Mouse (Mus musculus): ENCODE measurements around the gene Pml. TPM values are rescaled to one million over a fixed set of nuclear protein-coding genes. Genes with fewer than 3 reads are reported as not detected.
A peak's percentile ranks its signal among the peaks of the same experiment; 100 is the strongest.

Gene Pml
- polyA plus RNA-seq, 1 experiment from 2014 or later: 16.0 TPM

GRCm38 (mm10) chr9:58198801-58199371 is 50.7 kb downstream of the Pml start:
- Histone ChIP-seq H3K27ac (no peak overlapping the region), H3K9me3 (no peaks in the 10 kb centered on the region), H3K27me3 (peaks cover 97% of the 10 kb centered on the region), H3K4me1 (peaks cover 78% of the 10 kb centered on the region), H3K4me3 (peak overlapping the region; percentile 33), H3K9ac (0 out of 2 replicates have a peak overlapping the region, but pooled peaks have one; percentile 12), H3K4me2 (replicated peaks) (peak overlapping the region; percentile 53), H3K36me3 (no peaks in the 10 kb centered on the region)
- ATAC-seq (ENCODE audit: insufficient number of reproducible peaks, insufficient read depth, low FRiP score, low TSS enrichment): no peak
- WGBS: 1% methylated on average over 38 of the region's 38 CpGs

- no peak for ATAC-seq (ENCODE audit: insufficient number of reproducible peaks, insufficient read depth, low FRiP score, low TSS enrichment)
- no peaks in the 10 kb centered on the region for H3K9me3 ChIP-seq
- peak overlapping the region; percentile 53 for H3K4me2 ChIP-seq (replicated peaks)
- H3K4me3 ChIP-seq: peak overlapping the region; percentile 33
- WGBS: 1% methylated on average over 58 of the region's 58 CpGs
- peaks cover 78% of the 10 kb centered on the region for H3K4me1 ChIP-seq
- H3K9ac ChIP-seq: peak overlapping the region; percentile 12; the same call in 1 of the 2 replicates
- 0 out of 2 replicates have a peak overlapping the region, but pooled peaks have one; percentile 20 for H3K27ac ChIP-seq
- H3K27me3 ChIP-seq: peaks cover 89% of the 10 kb centered on the region
- no peaks in the 10 kb centered on the region for H3K36me3 ChIP-seq
Measured at GRCm38 (mm10) chr9:58197781-58198701, 51.5 kb downstream of the Pml start.

DNA sequence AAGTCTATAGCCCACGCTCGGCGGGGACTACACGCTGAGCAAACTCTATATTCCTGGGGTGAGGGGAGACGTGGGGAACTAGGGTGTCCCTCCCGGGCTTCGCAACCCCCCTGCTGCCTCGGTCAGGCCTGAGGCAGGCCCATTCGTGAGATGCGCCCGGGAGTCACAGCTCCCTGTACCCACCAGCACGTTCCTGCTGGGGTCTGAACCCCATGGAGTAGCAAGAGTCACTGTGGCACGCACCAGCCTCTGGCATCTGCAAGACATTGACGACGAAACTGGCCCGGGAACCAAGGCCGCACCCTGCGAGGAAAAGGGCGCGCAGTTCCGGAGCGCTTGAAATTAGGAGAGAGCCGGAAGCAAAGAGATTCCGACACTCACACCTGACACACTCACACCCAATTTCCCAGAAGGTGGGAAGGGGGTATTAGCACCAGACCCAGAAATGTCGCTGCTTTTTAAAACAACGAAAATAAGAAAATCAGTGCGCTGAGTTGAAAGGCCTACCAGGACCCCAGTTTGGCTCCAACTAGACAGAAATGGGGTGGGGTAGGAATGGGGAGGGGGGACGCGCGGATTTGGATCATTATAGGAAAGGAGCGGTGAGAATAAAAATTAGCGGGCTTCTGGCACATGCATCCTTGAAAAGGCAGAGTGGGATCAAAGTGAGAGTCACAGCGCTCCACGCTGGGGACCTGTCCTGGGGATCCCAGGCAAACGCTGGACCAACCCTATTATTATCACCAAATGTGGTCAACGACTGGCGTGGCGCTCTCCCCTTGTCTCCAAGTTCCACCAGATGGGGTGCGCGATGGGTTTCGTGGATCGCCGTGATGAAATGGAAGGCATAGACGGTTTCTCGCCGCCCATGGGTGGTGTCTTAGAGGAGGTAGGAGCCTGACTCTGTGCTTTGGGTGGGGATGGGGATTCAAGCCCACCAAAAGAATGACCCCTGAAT is 52.7 kb downstream of the Pml start:
- ATAC-seq (ENCODE audit: insufficient number of reproducible peaks, insufficient read depth, low FRiP score, low TSS enrichment): no peak
- peak overlapping the region; percentile 53 for H3K4me2 ChIP-seq (replicated peaks)
- no peaks in the 10 kb centered on the region for H3K9me3 ChIP-seq
- WGBS: 3% methylated on average over 46 of the region's 46 CpGs
- no peaks in the 10 kb centered on the region for H3K36me3 ChIP-seq
- peaks cover 67% of the 10 kb centered on the region for H3K4me1 ChIP-seq
- peak overlapping the region; percentile 12; the same call in 1 of the 2 replicates for H3K9ac ChIP-seq
- peaks cover 77% of the 10 kb centered on the region for H3K27me3 ChIP-seq
- H3K27ac ChIP-seq: no peak overlapping the region
- H3K4me3 ChIP-seq: peak overlapping the region; percentile 33

DNA sequence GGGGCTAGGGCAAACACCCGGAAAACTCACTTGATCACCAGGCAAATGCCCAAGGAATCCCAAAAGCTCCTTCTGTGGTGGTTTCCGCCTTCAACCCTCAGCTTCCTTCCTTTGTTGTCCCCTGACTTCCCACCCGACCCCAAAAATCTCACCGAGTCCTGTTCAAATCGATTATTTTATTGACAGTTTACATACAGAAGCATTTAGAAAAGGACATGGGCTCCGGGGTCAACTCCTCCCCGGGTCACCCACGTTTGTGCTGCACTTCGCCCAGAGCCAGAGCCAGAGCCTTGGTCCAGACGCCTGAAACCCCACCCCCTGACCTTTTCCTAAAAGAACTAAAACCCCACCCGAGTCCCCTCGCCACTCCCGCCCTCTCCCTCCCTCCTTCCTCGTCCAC is 53.4 kb downstream of the Pml start:
- peaks cover 70% of the 10 kb centered on the region for H3K27me3 ChIP-seq
- no peaks in the 10 kb centered on the region for H3K36me3 ChIP-seq
- H3K4me3 ChIP-seq: peak overlapping the region; percentile 22
- ATAC-seq (ENCODE audit: insufficient number of reproducible peaks, insufficient read depth, low FRiP score, low TSS enrichment): no peak
- peaks cover 60% of the 10 kb centered on the region for H3K4me1 ChIP-seq
- peak overlapping the region; percentile 53 for H3K4me2 ChIP-seq (replicated peaks)
- H3K9me3 ChIP-seq: no peaks in the 10 kb centered on the region
- WGBS: 5% methylated on average over 12 of the region's 14 CpGs
- H3K27ac ChIP-seq: no peak overlapping the region
- H3K9ac ChIP-seq: 0 out of 2 replicates have a peak overlapping the region, but pooled peaks have one; percentile 7

DNA sequence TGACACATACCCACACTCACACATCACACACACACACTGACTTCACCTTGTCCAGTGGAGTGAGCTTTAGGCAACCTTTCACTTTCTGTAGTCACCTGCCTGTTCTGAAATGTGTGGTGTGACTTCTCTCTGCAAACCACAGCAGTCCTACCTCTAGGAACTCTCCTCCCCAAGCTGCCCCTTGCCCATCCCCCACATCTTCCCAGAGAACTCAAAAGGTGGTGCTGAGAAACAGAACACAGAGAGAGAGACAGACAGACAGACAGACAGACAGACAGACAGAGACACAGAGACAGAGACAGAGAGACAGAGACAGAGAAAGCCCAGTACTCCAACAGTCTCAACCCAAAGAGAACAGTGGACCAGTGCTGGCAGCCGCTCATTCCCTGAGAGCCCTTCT is 53.9 kb downstream of the Pml start:
- H3K4me1 ChIP-seq: peaks cover 57% of the 10 kb centered on the region
- 8% methylated on average over 1 of the region's 1 CpGs for WGBS
- no peak overlapping the region for H3K4me3 ChIP-seq
- no peak for ATAC-seq (ENCODE audit: insufficient number of reproducible peaks, insufficient read depth, low FRiP score, low TSS enrichment)
- H3K9ac ChIP-seq: no peak overlapping the region
- H3K27ac ChIP-seq: no peak overlapping the region
- no peaks in the 10 kb centered on the region for H3K9me3 ChIP-seq
- peaks cover 65% of the 10 kb centered on the region for H3K27me3 ChIP-seq
- H3K36me3 ChIP-seq: no peaks in the 10 kb centered on the region
- H3K4me2 ChIP-seq (replicated peaks): peak overlapping the region; percentile 53; the same call in 1 of the 2 replicates

DNA sequence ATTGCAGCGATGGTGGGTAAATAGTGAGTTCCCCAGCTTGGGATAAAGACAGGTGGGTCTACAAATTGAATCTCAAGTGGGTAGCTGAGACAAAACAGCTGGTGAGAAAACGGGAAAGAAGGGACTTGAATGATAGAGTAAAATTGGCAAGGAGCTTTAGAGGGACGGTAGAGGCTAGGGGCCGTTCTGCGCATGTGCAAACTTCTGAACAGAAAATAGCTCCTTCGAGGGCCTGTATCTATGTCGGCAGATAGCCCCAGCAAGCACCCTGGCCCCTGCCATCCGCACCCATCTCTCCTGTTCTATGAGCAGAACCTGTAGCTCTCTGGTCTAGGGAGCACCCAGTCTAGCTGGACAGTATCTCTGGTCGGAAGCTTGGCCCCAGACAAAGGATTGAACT is 55.4 kb downstream of the Pml start:
- no peak overlapping the region for H3K27ac ChIP-seq
- no peak overlapping the region for H3K4me3 ChIP-seq
- no peak overlapping the region for H3K4me2 ChIP-seq (replicated peaks)
- peaks cover 51% of the 10 kb centered on the region for H3K27me3 ChIP-seq
- whole genome bisulfite sequencing: 63% methylated on average over 9 of the region's 9 CpGs
- H3K9ac ChIP-seq: no peak overlapping the region
- no peak for ATAC-seq (ENCODE audit: insufficient number of reproducible peaks, insufficient read depth, low FRiP score, low TSS enrichment)
- no peaks in the 10 kb centered on the region for H3K9me3 ChIP-seq
- no peaks in the 10 kb centered on the region for H3K36me3 ChIP-seq
- H3K4me1 ChIP-seq: peaks cover 44% of the 10 kb centered on the region

- Histone ChIP-seq H3K4me3 (no peak overlapping the region), H3K4me1 (no peaks in the 10 kb centered on the region), H3K27ac (no peak overlapping the region), H3K36me3 (no peaks in the 10 kb centered on the region), H3K27me3 (no peaks in the 10 kb centered on the region), H3K9me3 (no peaks in the 10 kb centered on the region), H3K9ac (no peak overlapping the region), H3K4me2 (replicated peaks) (no peak overlapping the region)
- WGBS: 78% methylated on average over 6 of the region's 6 CpGs
- ATAC-seq (ENCODE audit: insufficient number of reproducible peaks, insufficient read depth, low FRiP score, low TSS enrichment): no peak
Measured at GRCm38 (mm10) chr9:58184456-58184855, 65.1 kb downstream of the Pml start.

GRCm38 (mm10) chr9:58179390-58179789 is 70.2 kb downstream of the Pml start:
- H3K9me3 ChIP-seq: no peaks in the 10 kb centered on the region
- no peak overlapping the region for H3K4me3 ChIP-seq
- H3K27me3 ChIP-seq: no peaks in the 10 kb centered on the region
- H3K9ac ChIP-seq: no peak overlapping the region
- no peak for ATAC-seq (ENCODE audit: insufficient number of reproducible peaks, insufficient read depth, low FRiP score, low TSS enrichment)
- 82% methylated on average over 2 of the region's 2 CpGs for WGBS
- no peak overlapping the region for H3K27ac ChIP-seq
- no peak overlapping the region for H3K4me2 ChIP-seq (replicated peaks)
- H3K36me3 ChIP-seq: no peaks in the 10 kb centered on the region
- H3K4me1 ChIP-seq: peaks cover 18% of the 10 kb centered on the region

- no peak overlapping the region for H3K27ac ChIP-seq
- peaks cover 18% of the 10 kb centered on the region for H3K4me1 ChIP-seq
- no peaks in the 10 kb centered on the region for H3K36me3 ChIP-seq
- no peaks in the 10 kb centered on the region for H3K9me3 ChIP-seq
- 56% methylated on average over 4 of the region's 4 CpGs for WGBS
- no peak for ATAC-seq (ENCODE audit: insufficient number of reproducible peaks, insufficient read depth, low FRiP score, low TSS enrichment)
- no peak overlapping the region for H3K4me3 ChIP-seq
- no peak overlapping the region for H3K9ac ChIP-seq
- H3K27me3 ChIP-seq: no peaks in the 10 kb centered on the region
- no peak overlapping the region for H3K4me2 ChIP-seq (replicated peaks)
Measured at GRCm38 (mm10) chr9:58177165-58177564, 72.4 kb downstream of the Pml start.

- Histone ChIP-seq H3K9ac (no peak overlapping the region), H3K4me1 (peaks cover 18% of the 10 kb centered on the region), H3K4me3 (no peak overlapping the region), H3K9me3 (no peaks in the 10 kb centered on the region), H3K4me2 (replicated peaks) (no peak overlapping the region), H3K27ac (peak overlapping the region; percentile 66), H3K36me3 (no peaks in the 10 kb centered on the region), H3K27me3 (no peaks in the 10 kb centered on the region)
- WGBS: 18% methylated on average over 5 of the region's 5 CpGs
- ATAC-seq (ENCODE audit: insufficient number of reproducible peaks, insufficient read depth, low FRiP score, low TSS enrichment): 0 out of 2 replicates have a peak, but pooled peaks have one; percentile 52
Measured at GRCm38 (mm10) chr9:58175745-58176487, 73.7 kb downstream of the Pml start.

All from embryonic facial prominence, embryonic 12.5 days (tissue).